Mouse (Mus musculus) layer of hippocampus, adult 8-10 months (tissue): ENCODE measurements around the gene Mamstr. TPM values are rescaled to one million over a fixed set of nuclear protein-coding genes. Genes with fewer than 3 reads are reported as not detected.

Source experiments
- DNase-seq, 2 experiments: peaks; one replicate each; pipeline ENCODE4 v3.0.0; 2022; ENCODE audit warnings: low spot score in 2 of 2
- total RNA-seq, 4 experiments: library from RNA; stranded (reverse); gene quantifications; 2 replicates each; pipeline ENCODE4 v1.2.4; 2022

Gene Mamstr
- 1 to 10 TPM; 1.5 to 4.4 (median 2.4) TPM for total RNA-seq

DNA sequence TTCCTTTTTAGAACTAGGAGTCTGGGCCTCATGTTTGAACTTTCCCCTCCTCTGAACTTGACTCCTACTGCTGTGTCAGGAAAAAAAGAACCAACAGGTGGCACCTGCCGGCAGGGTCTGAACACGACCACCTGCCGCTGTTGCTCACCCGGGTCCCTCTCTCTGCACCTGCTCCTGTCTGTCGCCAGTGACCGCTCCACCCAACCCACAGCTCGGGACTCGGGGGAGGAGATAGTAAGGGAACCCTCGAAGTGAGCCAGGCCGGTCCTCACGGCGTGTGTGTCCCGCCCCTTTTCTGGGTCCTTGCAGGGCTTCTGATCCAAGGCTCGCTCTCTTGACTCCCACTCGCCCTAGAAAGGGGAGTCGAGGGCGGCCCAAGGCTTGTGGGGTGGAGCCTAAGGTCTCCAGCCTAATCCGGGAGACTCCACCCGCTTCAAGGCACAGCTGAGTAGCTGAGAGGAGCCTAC, at the start of gene Mamstr:
Gene Mamstr, plus strand, starts transcription at position 417 of the 467 bp plus-strand sequence.
- no peak for DNase-seq

DNA sequence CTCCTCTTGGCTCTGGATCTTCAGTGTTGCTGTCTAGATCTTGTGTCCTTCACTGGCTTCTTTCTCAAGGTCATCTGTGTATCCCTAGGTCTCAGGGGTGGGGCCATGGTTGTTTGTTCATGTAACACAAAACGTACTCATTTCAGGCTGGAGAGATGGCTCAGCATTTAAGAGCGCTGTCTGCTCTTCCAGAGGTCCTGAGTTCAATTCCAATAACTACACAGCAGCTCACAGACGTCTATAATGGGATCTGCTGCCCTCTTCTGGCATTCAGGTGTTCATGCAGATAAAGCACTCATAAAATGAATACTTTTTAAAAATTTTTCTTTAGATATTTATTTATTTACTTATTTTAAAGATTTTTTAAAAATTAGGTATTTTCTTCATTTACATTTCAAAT, 48.9 kb upstream of the Mamstr start:
- no peak for DNase-seq

DNA sequence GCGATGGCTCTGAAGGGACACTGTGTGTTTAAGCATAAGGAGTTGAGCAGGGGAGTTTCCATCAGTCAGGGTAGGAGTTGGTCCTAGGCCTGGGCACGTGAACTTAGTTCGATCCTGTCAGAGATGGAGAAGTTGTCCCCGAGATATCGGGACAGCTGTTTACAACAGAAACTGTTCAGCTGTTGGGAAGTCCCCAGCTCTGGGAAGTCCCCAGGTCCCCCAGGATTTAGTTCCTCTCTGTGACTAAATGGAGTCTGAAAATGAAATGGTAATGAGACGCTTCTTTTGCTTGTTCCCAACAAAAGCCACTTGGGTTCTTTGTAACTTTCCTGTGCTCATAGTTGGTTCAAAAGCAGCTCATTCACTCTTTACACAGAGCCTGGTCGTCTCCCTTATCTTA, 47.9 kb upstream of the Mamstr start:
- no peak for DNase-seq

DNA sequence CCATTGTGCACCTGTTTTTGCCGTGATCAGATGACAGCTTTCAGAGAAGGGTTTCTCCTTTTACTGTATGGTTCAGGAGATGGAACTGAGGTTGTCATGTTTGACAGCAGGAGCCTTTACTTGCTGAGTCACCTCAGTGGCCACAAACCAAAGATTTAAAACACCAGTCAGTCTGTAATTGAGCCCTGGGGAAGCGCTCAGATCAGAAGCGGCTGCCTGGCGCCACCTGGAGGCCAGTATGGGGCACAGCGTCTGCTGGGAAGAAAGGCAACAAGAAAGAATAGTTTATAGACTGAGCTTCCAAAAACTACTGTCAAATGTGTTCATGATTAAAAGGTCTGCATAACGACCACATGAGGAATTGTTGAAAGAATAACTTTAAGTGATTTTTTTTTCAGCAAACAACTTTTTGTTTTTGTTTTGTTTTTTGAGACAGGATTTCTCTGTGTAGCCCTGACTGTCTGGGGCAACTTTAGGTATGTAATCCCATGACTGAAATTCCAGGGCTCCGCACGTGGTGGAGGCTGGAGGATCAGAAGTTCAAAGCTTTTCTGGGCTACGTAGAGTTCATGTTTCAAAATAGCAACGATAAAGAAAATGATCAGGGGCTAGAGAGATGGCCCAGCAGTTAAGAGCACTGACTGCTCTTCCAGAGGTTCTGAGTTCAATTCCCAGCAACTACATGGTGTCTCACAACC, 46.5 kb upstream of the Mamstr start:
- DNase-seq = peak in 1 of 2 experiments; percentile 71

DNA sequence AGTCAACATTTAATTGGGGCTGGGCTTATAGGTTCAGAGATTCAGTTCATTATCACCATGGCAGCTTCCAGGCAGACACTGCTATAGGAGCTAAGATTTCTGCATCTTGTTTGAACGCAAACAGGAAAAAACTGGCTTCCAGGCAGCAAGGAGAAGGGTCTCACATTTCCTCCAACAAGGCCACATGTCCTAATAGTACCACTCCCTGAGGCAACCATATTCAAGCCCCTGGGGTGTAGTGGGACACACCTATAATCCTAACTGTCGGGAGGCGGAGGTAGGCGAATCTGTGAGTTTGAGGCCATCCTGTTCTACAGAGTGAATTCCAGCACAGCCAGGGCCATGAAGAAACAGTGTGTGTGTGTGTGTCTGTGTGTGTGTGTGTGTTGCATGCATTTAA, 44.6 kb upstream of the Mamstr start:
- no peak for DNase-seq

DNA sequence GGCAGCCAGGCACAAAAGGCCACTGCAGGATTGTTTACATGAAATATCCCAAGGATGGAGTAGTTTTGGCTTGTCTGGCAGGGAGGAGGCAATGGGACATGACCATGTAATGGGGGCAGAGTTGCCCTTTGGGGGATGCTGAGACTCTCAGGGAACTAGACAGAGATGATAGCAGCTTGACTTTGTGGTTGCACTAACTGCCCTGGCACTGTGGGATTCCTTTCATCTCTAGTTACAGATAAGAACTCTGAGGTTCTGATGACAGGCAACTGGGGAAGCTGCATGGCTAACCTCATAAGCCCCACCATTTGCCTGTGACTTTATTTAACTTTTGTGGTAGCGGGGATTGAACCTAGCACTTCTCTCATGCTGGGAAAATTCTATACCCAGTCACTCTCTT, 43.7 kb upstream of the Mamstr start:
- no peak for DNase-seq

DNA sequence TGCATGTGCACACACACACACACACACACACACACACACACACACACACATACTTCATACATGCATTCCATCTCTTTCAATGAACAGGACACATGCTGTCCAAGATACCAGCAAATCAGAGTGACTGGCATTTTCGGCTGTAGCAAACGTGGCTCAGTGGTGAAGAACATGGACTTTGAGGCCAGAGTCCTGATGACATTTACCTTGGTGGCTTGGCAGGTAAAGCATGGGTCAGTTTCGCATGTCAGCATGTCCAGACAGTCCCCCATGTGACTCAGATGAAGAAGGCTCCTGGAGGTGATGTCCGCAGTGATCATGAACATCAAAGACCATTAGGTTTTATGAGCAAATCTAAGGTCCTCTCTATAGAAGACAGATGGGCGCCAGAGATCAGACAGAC, 42.8 kb upstream of the Mamstr start:
- DNase-seq = no peak

DNA sequence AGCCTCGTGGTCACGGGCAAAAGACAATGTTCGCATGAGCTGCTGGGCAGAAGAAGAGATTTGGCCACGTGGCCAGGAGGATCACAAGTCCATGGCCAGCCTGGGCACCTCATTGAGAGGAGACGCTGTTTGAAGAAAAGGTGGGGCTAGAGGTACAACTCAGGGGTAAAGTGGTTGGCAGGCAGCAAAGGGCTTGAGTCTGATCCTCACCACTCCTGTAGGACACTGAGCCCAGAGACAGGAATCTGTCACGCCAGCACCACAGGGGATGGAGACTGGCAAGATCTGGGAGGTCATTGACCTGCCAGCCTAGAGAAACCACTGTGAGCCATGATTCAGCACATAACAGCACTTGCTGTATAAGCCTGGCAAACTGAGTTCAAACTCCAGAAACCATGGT, 42.2 kb upstream of the Mamstr start:
- DNase-seq = no peak

DNA sequence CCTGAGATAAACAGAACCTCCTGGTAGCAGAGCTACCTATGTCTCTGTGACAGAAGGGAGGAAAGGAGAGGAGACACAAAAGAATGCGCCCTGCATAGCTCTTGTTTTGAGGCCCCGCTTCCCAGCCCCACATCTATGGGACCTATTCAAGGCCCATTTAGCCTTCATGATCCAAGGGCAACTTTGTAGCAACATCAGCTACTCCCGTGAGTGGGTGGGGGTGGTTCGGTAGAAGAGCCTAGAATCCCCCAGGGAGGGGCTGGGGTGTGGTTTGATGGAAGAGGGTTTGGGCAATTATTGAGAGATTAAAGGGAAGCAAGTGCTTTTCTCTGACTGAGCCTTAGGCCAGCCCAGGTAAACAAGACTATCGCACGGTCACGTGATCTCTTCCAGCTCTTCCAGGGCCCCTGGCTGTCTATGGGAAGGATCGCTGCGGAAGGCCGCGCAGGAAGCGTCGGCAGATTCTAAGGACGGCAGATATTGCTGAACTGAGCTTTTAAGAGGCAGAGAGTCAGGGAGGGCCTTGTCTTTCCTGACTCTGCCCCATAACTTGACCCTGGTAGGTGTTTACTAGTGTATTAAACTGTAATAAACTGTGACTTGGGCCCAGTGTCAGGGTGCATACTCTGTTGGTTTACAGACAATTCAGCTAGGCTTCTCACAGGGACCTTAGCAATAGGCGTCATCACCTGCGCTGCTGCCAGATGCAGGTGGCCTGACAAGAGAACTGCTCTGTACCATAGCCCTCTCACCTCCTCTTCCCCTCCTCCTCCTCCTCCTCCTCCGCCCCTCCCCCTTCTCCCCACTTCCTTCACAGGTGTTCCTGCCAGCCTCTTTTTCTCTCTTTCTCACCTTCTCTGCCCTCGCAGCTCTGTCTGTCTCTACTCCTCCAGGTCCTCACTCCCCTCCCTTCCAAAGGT, 40.6 kb upstream of the Mamstr start:
- DNase-seq = no peak

DNA sequence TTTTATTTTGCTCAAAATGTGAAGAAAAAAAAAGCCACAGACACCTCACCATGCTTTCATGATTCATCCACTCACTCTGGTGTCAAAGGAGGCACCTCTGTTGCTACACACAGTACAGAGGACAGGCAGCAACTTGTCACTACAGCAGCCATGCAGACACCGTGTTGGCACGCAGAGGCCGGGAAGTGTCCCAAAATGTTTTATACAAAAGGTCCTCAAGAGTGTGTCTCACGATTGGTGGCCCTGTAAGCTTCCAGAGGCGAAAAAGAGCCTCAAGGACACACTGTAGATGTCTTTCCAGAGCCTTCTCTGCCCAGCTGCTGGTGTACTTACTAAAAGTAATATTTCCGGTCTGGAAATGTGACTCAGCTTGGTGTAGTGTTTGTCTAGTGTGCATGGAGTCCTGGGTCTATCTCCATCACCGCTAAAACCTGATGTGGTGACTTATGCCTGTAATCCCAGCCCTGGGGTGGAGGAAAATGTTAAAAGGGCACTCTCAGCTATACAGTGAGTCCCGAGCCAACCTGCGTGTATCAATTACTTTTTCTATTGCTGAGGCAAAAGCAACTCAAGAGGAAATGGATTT, 34.0 kb upstream of the Mamstr start:
- no peak for DNase-seq

DNA sequence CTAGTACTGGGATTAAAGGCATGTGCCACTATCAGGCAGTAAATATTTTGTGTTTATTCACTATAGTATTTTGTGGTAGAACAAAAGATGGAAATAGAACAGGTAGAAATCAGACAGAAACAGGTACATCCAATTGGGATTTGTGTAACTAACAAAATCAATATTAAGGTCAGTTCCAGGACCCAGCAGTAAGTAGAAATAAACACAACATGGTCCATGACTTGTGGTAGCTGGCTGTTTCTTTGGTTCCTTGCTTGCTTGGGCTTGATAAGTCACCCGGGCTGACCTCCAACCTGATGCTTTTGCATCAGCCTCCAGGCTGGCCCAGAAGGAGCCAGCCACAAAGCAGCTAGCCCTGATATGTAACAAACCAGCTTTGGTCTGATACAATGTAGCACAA, 30.3 kb upstream of the Mamstr start:
- no peak for DNase-seq

DNA sequence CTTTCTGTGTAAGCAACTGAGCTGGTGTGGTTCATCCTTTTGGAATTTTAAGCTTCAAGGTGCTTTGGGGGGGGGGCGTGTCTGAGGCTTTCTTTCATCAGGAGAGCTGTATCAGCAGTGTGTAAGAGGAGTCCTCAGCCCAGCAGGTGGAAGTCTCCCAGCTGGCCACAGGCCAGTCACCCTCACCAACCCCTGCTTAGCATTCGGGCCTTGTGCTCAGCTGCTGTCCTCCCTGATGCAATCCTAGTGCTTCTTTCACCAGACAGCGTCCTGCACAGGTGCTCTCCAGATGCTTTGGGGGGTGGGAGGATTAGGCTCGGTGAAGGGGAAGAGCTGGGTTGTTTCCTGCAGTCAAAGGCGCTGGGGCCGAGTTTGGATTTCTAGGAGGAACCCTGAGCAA, 23.5 kb upstream of the Mamstr start:
- DNase-seq = no peak

DNA sequence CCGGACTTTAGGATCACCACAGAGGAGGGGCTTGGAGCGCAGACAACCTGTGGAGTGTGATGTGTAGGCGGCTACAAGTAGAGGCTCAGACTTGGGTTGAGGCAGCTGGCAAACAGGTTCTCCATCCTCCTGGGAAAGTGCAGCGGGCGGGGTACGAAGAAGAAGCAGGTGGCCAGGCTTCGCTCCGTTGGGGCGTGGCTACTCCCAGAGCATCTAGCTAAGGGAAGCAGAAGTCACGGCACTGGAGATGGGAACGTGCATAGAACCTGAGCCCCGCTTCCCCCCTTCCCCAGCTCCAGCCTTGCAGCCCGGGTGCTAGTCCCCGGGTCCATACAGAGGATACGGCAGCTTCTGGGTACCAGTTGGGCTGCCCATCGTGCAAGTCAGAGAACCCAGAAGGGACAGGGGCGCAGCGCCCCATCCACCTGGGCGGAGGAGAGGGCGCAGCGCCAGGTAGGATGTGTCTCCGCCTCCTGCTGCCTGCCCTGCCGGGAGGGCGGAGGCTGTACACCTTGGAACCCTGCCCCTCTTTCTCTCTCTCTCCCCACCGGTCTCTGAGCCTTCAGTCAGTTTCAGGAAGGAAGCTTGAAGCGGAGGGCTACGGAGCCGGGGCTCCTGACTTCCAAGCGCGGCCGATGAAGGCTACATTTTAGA, 22.6 kb upstream of the Mamstr start, which contains the start of gene Fut1:
Gene Fut1, plus strand, starts transcription at position 248 of the 654 bp plus-strand sequence.
- no peak for DNase-seq

DNA sequence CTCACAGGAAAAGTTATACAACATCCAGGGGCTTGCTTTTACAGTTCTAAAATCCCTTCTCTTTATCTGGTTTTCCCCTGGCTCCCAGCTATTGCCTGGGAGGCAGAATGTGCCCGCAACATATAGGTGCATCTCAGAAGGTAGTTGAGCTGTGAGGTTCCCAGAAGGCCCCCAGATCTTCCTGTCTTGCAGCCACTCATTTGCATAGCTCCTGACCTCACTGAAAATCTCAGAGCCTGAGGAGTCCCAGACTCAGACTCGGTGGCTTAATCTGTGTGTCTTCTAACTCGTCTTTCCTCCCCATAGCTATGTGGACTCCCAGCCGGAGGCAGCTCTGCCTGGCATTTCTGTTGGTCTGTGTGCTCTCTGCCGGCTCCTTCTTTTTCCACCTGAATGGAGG, 21.5 kb upstream of the Mamstr start:
- DNase-seq = no peak

DNA sequence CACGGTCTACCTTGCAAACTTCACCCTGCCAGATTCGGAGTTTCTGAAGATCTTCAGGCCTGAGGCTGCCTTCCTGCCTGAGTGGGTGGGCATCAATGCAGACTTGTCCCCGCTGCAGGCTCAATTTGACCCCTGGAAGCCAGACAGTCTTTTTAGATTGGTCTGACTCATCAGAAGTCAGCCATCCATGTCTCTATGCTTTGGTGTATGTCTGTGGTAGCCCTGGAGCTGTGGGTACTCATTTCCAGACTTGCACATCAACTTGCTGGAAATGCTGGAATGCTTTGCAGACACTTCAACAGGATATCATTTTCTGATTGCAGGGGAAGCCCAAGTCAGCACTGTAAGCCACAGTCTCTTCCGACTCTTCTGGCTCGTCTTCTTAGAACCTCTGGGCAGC, 20.2 kb upstream of the Mamstr start:
- DNase-seq = no peak

DNA sequence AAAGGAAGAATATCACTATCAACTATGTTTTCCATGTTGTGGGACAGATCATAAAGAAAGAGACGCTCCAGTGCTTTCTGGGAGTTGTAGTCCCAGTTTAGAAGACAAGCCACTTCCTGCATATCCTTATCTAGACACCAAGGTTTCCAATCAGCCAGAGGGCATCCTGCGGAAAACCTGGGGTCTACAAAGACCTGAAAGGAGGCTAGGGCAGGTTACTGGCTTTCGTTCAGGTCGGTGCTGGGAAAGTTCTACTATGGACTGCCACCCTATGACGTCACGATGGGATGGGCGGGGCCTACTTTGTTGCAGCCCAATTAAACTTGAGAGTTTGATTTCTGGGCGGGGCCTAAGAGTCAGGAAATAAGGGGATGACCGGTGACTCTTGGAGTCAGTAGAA, 18.3 kb upstream of the Mamstr start, which contains the start of gene Izumo1:
Gene Izumo1, plus strand, starts transcription at position 369 of the 400 bp plus-strand sequence.
- DNase-seq = no peak

DNA sequence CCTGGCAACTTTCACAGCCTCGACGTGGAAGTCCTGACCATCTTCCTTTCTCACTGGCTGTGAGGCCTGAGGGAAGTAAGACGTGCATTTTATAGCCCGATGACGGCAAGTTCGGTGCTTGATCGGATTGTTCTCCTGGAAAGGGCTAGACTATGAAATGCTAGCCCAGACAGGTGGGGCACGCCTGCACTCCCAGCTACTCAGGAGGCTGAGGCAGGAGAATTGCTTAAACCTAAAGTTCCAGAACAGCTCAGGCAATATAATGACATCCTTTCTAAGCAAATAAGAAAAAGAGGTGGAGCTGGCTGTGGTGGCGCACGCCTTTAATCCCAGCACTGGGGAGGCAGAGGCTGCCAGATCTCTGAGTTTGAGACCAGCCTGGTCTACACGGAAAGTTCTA, 16.3 kb upstream of the Mamstr start:
- no peak for DNase-seq

DNA sequence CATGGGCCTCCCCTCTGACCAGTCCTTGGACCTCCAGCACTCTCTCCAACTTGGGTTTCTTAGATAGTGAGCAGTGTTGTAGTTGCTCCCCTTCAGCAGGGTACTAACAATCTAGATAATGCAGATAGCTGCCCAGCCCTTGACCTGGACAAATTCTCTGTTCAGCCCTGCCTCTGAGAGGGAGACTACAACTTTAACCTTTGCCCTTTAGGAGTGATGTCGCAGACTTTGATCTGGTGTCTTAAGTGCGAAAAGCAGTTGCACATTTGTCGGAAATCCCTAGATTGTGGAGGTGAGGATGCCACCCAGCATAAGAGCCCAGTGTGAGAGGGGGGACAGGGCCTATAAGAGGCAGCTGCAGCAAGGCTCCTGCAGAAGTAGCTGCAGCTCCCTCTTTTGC, 15.1 kb upstream of the Mamstr start:
- no peak for DNase-seq

DNA sequence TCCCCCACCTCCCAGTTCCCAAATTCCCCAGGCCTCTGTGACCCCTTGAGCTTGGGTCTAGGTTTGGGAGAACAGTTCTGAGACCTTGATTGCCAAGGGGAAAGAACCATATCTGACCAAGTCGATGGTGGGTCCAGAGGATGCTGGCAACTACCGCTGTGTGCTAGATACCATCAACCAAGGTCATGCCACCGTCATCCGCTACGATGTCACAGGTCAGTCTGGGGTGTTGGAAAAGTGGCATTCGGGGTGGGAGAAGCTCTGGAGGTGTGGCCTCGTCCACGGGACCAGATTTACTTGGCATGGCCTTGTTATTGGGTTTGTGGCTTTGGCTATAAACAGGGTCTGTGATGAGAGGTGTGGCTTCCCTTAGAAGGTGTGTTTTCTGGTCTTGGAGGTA, 14.3 kb upstream of the Mamstr start:
- DNase-seq = no peak

DNA sequence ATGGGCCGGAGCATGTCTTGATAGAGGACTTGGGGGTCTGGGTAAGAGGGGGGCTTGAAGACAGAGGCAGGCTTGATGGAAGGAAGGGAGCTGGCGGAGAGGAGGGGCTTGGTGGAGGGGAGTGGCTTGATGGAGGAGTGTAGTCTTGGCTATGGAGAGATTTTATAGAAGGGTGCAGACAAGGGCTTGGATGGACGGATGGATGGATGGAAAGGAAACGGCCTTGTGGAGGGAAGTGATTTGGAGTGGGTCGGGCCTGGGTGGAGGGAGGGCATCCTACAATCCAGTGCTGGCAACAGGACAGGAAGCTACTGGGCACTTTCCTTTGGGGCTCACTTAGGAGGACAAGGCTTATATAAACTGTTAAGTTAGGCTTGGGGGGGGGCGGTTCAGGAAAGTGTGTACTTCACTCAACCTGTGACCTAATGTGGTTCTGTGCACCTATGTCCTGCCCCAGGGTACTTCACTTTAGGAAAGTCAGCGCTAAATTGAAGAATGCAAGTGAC, 13.2 kb upstream of the Mamstr start:
- no peak for DNase-seq

DNA sequence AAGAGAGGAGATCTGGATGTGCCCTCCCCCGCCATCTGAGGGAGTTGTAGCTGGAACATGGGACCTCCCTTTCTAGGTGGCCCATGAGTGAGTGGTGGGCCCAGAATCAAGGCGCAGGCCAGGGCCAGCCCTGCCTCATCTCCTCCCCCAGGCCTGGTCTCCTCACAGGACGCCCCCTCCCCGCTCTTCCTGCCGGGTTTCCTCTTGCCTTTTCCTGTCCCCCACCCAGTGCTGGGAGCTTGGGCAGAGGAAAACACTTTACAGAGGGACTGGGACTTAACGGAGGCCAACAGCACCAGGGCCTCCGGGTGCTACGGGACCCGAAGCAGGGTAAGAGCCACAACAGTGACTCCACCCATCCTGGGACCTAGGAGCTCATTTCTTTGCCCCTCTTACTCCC, 12.5 kb upstream of the Mamstr start, which contains the start of gene Rasip1:
Gene Rasip1, plus strand, starts transcription at position 228 of the 400 bp plus-strand sequence.
- DNase-seq = no peak
